ENCODE assay signal across 16 mouse cellular contexts in the genomic region with DNA sequence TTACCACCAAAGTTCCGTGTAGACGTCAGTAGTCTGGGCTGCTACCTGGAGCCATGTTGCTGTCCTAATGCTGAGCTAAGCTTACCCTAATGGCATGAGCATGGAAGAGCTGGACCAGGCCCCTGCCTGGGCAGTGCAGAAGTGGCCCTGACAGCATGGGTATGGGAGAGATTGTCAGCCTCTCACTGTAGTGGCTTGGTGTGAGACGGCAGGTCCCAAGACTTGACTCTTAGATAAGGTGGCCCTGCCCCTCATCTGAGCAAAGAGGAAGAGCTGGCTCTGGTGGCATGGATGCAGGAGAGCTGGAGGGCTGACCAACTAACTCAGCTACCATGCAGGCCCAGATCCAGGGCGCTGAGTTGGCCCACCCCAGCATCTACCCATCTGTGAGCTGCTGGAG.
"Had no signal": no experiment of that assay in that cellular context is flagged by ENCODE, and none has a peak within 500 bp of the region (broad histone marks: within the 10 kb centered on the region; RNA-seq: fewer than 3 reads in every experiment).

No protein-coding gene starts in this region.

- H3K4me3 ChIP-seq: kidney, embryonic 15.5 days; left cerebral cortex, adult 2 months; limb, embryonic 10.5 days; megakaryocyte, embryonic 14.5 days; midbrain, embryonic 12.5 days; neural tube, embryonic 13.5 days; stomach, embryonic 15.5 days had no signal

- H3K4me2 ChIP-seq: kidney, embryonic 15.5 days; lung, embryonic 14.5 days; midbrain, embryonic 12.5 days; neural tube, embryonic 13.5 days; stomach, embryonic 15.5 days had no signal

- DNase-seq: kidney, adult 2 months; kidney, postnatal 14 days; lung, embryonic 14.5 days; lung, postnatal 10 days; lung, postnatal 4 days; retina, postnatal 1 day; right cerebral cortex, postnatal 4 days; thymus, postnatal 4 days had no signal

- H3K4me1 ChIP-seq: kidney, embryonic 15.5 days; limb, embryonic 10.5 days; neural tube, embryonic 13.5 days; stomach, embryonic 15.5 days had no signal

- H3K27me3 ChIP-seq: kidney, embryonic 15.5 days; megakaryocyte, embryonic 14.5 days; midbrain, embryonic 12.5 days; neural tube, embryonic 13.5 days; stomach, embryonic 15.5 days had no signal

- H3K9me3 ChIP-seq: kidney, embryonic 15.5 days; limb, embryonic 10.5 days; megakaryocyte, embryonic 14.5 days; midbrain, embryonic 12.5 days; neural tube, embryonic 13.5 days; stomach, embryonic 15.5 days had no signal

- H3K36me3 ChIP-seq: kidney, embryonic 15.5 days; limb, embryonic 10.5 days; stomach, embryonic 15.5 days had no signal

- H3K9ac ChIP-seq: kidney, embryonic 15.5 days; lung, embryonic 14.5 days; midbrain, embryonic 12.5 days; neural tube, embryonic 13.5 days; stomach, embryonic 15.5 days had no signal

- ATAC-seq: midbrain, embryonic 16.5 days had no signal

- H3K27ac ChIP-seq: kidney, embryonic 15.5 days; left cerebral cortex, adult 2 months; limb, embryonic 10.5 days; midbrain, embryonic 12.5 days; neural tube, embryonic 13.5 days; stomach, embryonic 15.5 days had no signal
